Mouse (Mus musculus): Measurements from ENCODE around the gene Mpp4. TPM values are rescaled to one million over a fixed set of nuclear protein-coding genes. Genes with fewer than 3 reads are reported as not detected.

The Mpp4 gene
- total and polyA plus RNA-seq, 2 experiments from 2014 or later: 0.45 to 2.8 TPM

- Histone ChIP-seq H3K36me3 (ENCODE audit: insufficient read depth, low read length) (peaks cover 44% of the 10 kb centered on the region), H3K4me2 (ENCODE audit: low read depth, low read length) (no peak overlapping the region), H3K27me3 (ENCODE audit: insufficient read depth, low read length) (no peaks in the 10 kb centered on the region), H3K4me1 (ENCODE audit: insufficient read depth, low read length) (no peaks in the 10 kb centered on the region), H3K27ac (no peak overlapping the region), H3K4me3 (ENCODE audit: low read length) (no peak overlapping the region), H3K9ac (replicated peaks; ENCODE audit: low read length) (no peak overlapping the region), H3K9me3 (ENCODE audit: low read length) (no peaks in the 10 kb centered on the region)
- ATAC-seq (no peak), DNase-seq (ENCODE audit: low spot score) (no peak)
- WGBS: 84% methylated on average over 6 of the region's 6 CpGs
- TF ChIP-seq CTCF (IDR thresholded peaks at IDR 0.05; ENCODE audit: low read depth): no peak
Observed at GRCm38 (mm10) chr1:59169586-59169985, 6.4 kb upstream of the Mpp4 start.

- Histone ChIP-seq H3K9ac (replicated peaks; ENCODE audit: low read length) (no peak overlapping the region), H3K4me3 (ENCODE audit: low read length) (no peak overlapping the region), H3K36me3 (ENCODE audit: insufficient read depth, low read length) (peaks cover 44% of the 10 kb centered on the region), H3K4me2 (ENCODE audit: low read depth, low read length) (no peak overlapping the region), H3K4me1 (ENCODE audit: insufficient read depth, low read length) (no peaks in the 10 kb centered on the region), H3K27me3 (ENCODE audit: insufficient read depth, low read length) (no peaks in the 10 kb centered on the region), H3K9me3 (ENCODE audit: low read length) (no peaks in the 10 kb centered on the region), H3K27ac (no peak overlapping the region)
- DNase-seq (ENCODE audit: low spot score) (no peak), ATAC-seq (no peak)
- no peak for TF ChIP-seq CTCF (IDR thresholded peaks at IDR 0.05; ENCODE audit: low read depth)
- 89% methylated on average over 2 of the region's 2 CpGs for WGBS
Observed at GRCm38 (mm10) chr1:59168556-59168955, 5.4 kb upstream of the Mpp4 start.

GRCm38 (mm10) chr1:59167654-59168425 is 4.7 kb upstream of the Mpp4 start:
- H3K27me3 ChIP-seq (ENCODE audit: insufficient read depth, low read length): no peaks in the 10 kb centered on the region
- H3K4me3 ChIP-seq (ENCODE audit: low read length): no peak overlapping the region
- no peaks in the 10 kb centered on the region for H3K9me3 ChIP-seq (ENCODE audit: low read length)
- H3K4me2 ChIP-seq (ENCODE audit: low read depth, low read length): no peak overlapping the region
- H3K27ac ChIP-seq: no peak overlapping the region
- WGBS: 94% methylated on average over 4 of the region's 4 CpGs
- no peak overlapping the region for H3K9ac ChIP-seq (replicated peaks; ENCODE audit: low read length)
- H3K36me3 ChIP-seq (ENCODE audit: insufficient read depth, low read length): peaks cover 41% of the 10 kb centered on the region
- DNase-seq (ENCODE audit: low spot score) (no peak), ATAC-seq (no peak)
- no peak for TF ChIP-seq CTCF (IDR thresholded peaks at IDR 0.05; ENCODE audit: low read depth)
- no peaks in the 10 kb centered on the region for H3K4me1 ChIP-seq (ENCODE audit: insufficient read depth, low read length)

DNA sequence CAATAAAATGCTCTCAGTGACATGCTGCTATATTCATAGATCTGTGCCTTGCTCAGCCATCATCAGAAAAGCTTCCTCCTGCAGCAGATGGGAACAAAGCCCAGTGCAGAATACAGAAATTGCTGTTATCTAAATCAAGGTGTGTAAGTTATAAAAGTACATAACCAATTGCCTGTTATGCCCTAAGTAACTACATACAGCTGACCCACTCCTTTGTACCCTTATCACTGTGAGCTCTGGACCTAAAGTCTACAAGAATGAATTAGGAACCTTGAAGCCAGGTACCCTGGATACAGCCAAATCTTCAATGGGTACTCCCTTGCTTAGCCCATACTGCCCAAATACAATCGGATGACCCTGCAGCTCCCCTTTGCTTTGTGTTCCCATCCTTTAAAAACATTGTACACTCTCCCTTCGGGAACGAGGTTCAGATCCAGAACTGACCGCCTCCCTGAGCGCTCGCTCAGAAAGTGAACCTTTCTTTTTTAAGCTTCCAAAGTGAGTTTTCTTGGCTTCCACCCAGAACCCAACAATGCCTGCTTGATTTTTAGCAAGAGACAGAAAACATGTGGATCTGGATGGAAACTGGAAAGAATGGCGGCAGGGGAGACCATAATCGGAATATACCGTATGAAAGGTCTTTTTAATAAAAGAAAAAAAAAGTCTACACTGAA is 3.2 kb upstream of the Mpp4 start:
- 76% methylated on average over 9 of the region's 9 CpGs for WGBS
- no peak for DNase-seq (ENCODE audit: low spot score)
- no peaks in the 10 kb centered on the region for H3K27me3 ChIP-seq (ENCODE audit: insufficient read depth, low read length)
- ATAC-seq: no peak
- H3K9ac ChIP-seq (replicated peaks; ENCODE audit: low read length): no peak overlapping the region
- H3K9me3 ChIP-seq (ENCODE audit: low read length): no peaks in the 10 kb centered on the region
- no peak overlapping the region for H3K4me3 ChIP-seq (ENCODE audit: low read length)
- no peak overlapping the region for H3K27ac ChIP-seq
- no peak for TF ChIP-seq CTCF (IDR thresholded peaks at IDR 0.05; ENCODE audit: low read depth)
- H3K4me2 ChIP-seq (ENCODE audit: low read depth, low read length): no peak overlapping the region
- H3K36me3 ChIP-seq (ENCODE audit: insufficient read depth, low read length): peaks cover 34% of the 10 kb centered on the region
- no peaks in the 10 kb centered on the region for H3K4me1 ChIP-seq (ENCODE audit: insufficient read depth, low read length)

DNA sequence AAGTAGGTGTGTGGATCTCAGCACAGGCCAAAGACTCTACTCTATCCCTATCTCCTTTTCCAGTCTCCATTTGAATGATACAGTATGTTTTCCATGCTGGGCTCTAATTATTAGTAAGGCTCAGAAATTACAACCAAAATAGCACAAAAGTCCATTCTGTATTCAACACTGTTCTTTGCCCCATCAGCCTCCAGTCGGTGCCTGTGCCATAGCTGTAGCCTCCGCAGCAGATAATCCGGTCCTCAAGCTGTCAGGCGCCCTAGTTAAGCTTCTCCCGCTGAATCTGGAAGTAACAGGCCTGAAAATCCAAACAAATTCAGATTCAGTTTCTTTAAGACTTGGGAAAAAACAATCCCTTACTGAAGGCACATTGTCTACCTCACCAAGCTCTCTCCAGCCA is 729 bp upstream of the Mpp4 start:
- H3K9ac ChIP-seq (replicated peaks; ENCODE audit: low read length): no peak overlapping the region
- 52% methylated on average over 5 of the region's 5 CpGs for WGBS
- no peak overlapping the region for H3K27ac ChIP-seq
- no peak for TF ChIP-seq CTCF (IDR thresholded peaks at IDR 0.05; ENCODE audit: low read depth)
- H3K4me2 ChIP-seq (ENCODE audit: low read depth, low read length): no peak overlapping the region
- peaks cover 25% of the 10 kb centered on the region for H3K36me3 ChIP-seq (ENCODE audit: insufficient read depth, low read length)
- DNase-seq (ENCODE audit: low spot score) (no peak), ATAC-seq (no peak)
- H3K27me3 ChIP-seq (ENCODE audit: insufficient read depth, low read length): no peaks in the 10 kb centered on the region
- no peaks in the 10 kb centered on the region for H3K4me1 ChIP-seq (ENCODE audit: insufficient read depth, low read length)
- H3K4me3 ChIP-seq (ENCODE audit: low read length): no peak overlapping the region
- no peaks in the 10 kb centered on the region for H3K9me3 ChIP-seq (ENCODE audit: low read length)

DNA sequence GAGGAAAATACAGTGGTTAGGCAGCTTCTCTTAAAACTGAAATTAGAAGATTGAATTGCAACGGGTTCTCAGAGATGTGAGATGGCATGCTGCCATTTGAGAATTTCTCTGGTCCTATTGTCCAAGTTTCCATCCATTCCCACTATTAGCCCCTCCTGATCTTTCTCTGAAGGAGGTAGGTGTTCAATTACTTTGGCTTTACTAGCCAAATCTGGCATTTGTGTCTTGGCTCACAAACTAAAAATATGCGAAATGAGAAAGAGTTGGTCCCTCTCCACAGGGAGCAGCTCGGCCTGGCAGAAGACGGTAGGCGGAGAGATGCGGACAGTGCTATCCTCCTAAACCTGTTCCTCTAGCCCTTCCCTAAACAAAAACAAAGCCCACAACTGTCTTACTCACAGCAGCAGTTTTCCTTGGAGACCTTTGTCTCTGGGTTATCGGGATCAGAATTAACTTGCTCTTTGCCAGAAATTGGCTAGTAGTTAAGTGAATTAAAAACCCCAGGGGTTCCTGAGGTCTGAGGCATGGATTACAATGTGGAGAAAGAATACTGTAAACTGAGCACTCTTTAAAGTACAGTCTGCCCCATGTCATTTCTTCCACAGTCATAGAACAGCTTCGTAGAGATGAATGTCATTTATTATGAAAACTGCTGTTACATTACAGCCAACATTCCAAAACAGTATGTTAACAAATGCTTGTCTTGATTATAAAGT is 722 bp downstream of the Mpp4 start:
- Histone ChIP-seq H3K4me1 (ENCODE audit: insufficient read depth, low read length) (no peaks in the 10 kb centered on the region), H3K4me3 (ENCODE audit: low read length) (no peak overlapping the region), H3K9ac (replicated peaks; ENCODE audit: low read length) (no peak overlapping the region), H3K4me2 (ENCODE audit: low read depth, low read length) (no peak overlapping the region), H3K36me3 (ENCODE audit: insufficient read depth, low read length) (peaks cover 17% of the 10 kb centered on the region), H3K27ac (no peak overlapping the region), H3K9me3 (ENCODE audit: low read length) (no peaks in the 10 kb centered on the region), H3K27me3 (ENCODE audit: insufficient read depth, low read length) (no peaks in the 10 kb centered on the region)
- no peak for TF ChIP-seq CTCF (IDR thresholded peaks at IDR 0.05; ENCODE audit: low read depth)
- no peak for DNase-seq (ENCODE audit: low spot score)
- ATAC-seq: no peak
- 32% methylated on average over 8 of the region's 8 CpGs for WGBS

Measured in hindbrain, postnatal 0 days (tissue).